Mouse (Mus musculus) forebrain, embryonic 16.5 days (tissue): ENCODE data around the gene BC035044. TPM values are rescaled to one million over a fixed set of nuclear protein-coding genes. Genes with fewer than 3 reads are reported as not detected.

Experiments
- ATAC-seq: fragments of 200-750 bp; cut with Nextera tagmentation; 2 replicates; pipeline ENCODE4 v1.8.0; 2017; ENCODE audit warnings: mild to moderate bottlenecking, moderate library complexity
- H3K27ac ChIP-seq: fragments of 300-500 bp; sonication (generic); 2 replicates; pipeline ENCODE4 v1.5.1; 2014; ENCODE audit warnings: low read length, control low read depth
- H3K27me3 ChIP-seq: fragments of 300-500 bp; sonication (generic); replicated peaks from 2 replicates; pipeline ENCODE4 v1.6.1; 2014; ENCODE audit warnings: low read length; ENCODE audit not compliant: control insufficient read depth, insufficient read depth
- H3K36me3 ChIP-seq: fragments of 300-500 bp; sonication (generic); 2 replicates; pipeline ENCODE4 v1.6.1; 2014; ENCODE audit not compliant: control insufficient read depth, insufficient read depth
- H3K4me1 ChIP-seq: fragments of 300-500 bp; sonication (generic); replicated peaks from 2 replicates; pipeline ENCODE4 v1.6.1; 2014; ENCODE audit warnings: low read length; ENCODE audit not compliant: control insufficient read depth, insufficient read depth
- H3K4me2 ChIP-seq: fragments of 300-500 bp; sonication (generic); 2 replicates; pipeline ENCODE4 v1.6.1; 2014; ENCODE audit warnings: mild to moderate bottlenecking, low read length, control low read depth
- H3K4me3 ChIP-seq: fragments of 300-500 bp; sonication (generic); replicated peaks from 2 replicates; pipeline ENCODE4 v1.5.1; 2014; ENCODE audit warnings: mild to moderate bottlenecking, low read length, control low read depth
- H3K9ac ChIP-seq: fragments of 300-500 bp; sonication (generic); replicated peaks from 2 replicates; pipeline ENCODE4 v1.6.1; 2014; ENCODE audit warnings: low read depth, low read length, control low read depth
- H3K9me3 ChIP-seq: fragments of 300-500 bp; sonication (generic); 2 replicates; pipeline ENCODE4 v1.6.1; 2016; ENCODE audit warnings: low read length; ENCODE audit not compliant: control insufficient read depth
- WGBS: fragments of 180-500 bp; shearing (Covaris S2); extraction: QIAGEN DNeasy Blood & Tissue Kit; methylation state at CpG from one replicate; pipeline ENCODE4 v1.1.7; 2014; 5-methylcytosine and 5-hydroxymethylcytosine counted together
- polyA plus RNA-seq: library from polyadenylated mRNA; unstranded; fragments of >200 nt; fragmentation: Nextera tagmentation; extraction: Ambion mirVana; gene quantifications from 2 replicates; pipeline ENCODE4 v1.2.1, GENCODE M21; 2015

The BC035044 gene
- polyA plus RNA-seq, 1 experiment from 2014 or later = 0.34 TPM

- ATAC-seq = peak; percentile 34
- peak overlapping the region; percentile 49 for H3K9ac ChIP-seq
- peak overlapping the region; percentile 93 for H3K4me3 ChIP-seq
- under 1% methylated on average over 14 of the region's 14 CpGs for WGBS
- H3K4me2 ChIP-seq = peak overlapping the region; percentile 49
- no peaks in the 10 kb centered on the region for H3K9me3 ChIP-seq
- H3K27me3 ChIP-seq = no peaks in the 10 kb centered on the region
- H3K4me1 ChIP-seq = peaks cover 19% of the 10 kb centered on the region
- peak overlapping the region; percentile 94 for H3K27ac ChIP-seq
- H3K36me3 ChIP-seq = no peaks in the 10 kb centered on the region
These were observed 53.2 kb downstream of the BC035044 start for GRCm38 (mm10) chr6:128837454-128838341.

GRCm38 (mm10) chr6:128836955-128837334 is 54.0 kb downstream of the BC035044 start:
- H3K4me2 ChIP-seq = peak overlapping the region; percentile 49
- peaks cover 15% of the 10 kb centered on the region for H3K4me1 ChIP-seq
- H3K36me3 ChIP-seq = no peaks in the 10 kb centered on the region
- H3K27ac ChIP-seq = peak overlapping the region; percentile 94
- ATAC-seq = no peak
- 79% methylated on average over 6 of the region's 6 CpGs for WGBS
- no peak overlapping the region for H3K9ac ChIP-seq
- H3K4me3 ChIP-seq = peak overlapping the region; percentile 93
- H3K9me3 ChIP-seq = no peaks in the 10 kb centered on the region
- H3K27me3 ChIP-seq = no peaks in the 10 kb centered on the region

GRCm38 (mm10) chr6:128836191-128836954 is 54.6 kb downstream of the BC035044 start:
- H3K36me3 ChIP-seq = no peaks in the 10 kb centered on the region
- H3K9me3 ChIP-seq = no peaks in the 10 kb centered on the region
- no peak overlapping the region for H3K27ac ChIP-seq
- H3K27me3 ChIP-seq = no peaks in the 10 kb centered on the region
- peaks cover 11% of the 10 kb centered on the region for H3K4me1 ChIP-seq
- 75% methylated on average over 8 of the region's 8 CpGs for whole genome bisulfite sequencing
- H3K9ac ChIP-seq = no peak overlapping the region
- H3K4me2 ChIP-seq = no peak overlapping the region
- ATAC-seq = no peak
- no peak overlapping the region for H3K4me3 ChIP-seq

GRCm38 (mm10) chr6:128835571-128835970 is 55.4 kb downstream of the BC035044 start:
- H3K9ac ChIP-seq = no peak overlapping the region
- no peaks in the 10 kb centered on the region for H3K9me3 ChIP-seq
- ATAC-seq = no peak
- H3K27ac ChIP-seq = no peak overlapping the region
- no peak overlapping the region for H3K4me2 ChIP-seq
- H3K4me3 ChIP-seq = no peak overlapping the region
- H3K27me3 ChIP-seq = no peaks in the 10 kb centered on the region
- no peaks in the 10 kb centered on the region for H3K36me3 ChIP-seq
- WGBS = 89% methylated on average over 4 of the region's 4 CpGs
- peaks cover 11% of the 10 kb centered on the region for H3K4me1 ChIP-seq

- 89% methylated on average over 10 of the region's 10 CpGs for WGBS
- Histone ChIP-seq H3K9ac (no peak overlapping the region), H3K27me3 (no peaks in the 10 kb centered on the region), H3K4me2 (no peak overlapping the region), H3K9me3 (no peaks in the 10 kb centered on the region), H3K27ac (no peak overlapping the region), H3K4me3 (no peak overlapping the region), H3K4me1 (peaks cover 5% of the 10 kb centered on the region), H3K36me3 (no peaks in the 10 kb centered on the region)
- no peak for ATAC-seq
These were observed 57.9 kb downstream of the BC035044 start for GRCm38 (mm10) chr6:128833046-128833445.

- no peaks in the 10 kb centered on the region for H3K9me3 ChIP-seq
- no peaks in the 10 kb centered on the region for H3K27me3 ChIP-seq
- no peaks in the 10 kb centered on the region for H3K36me3 ChIP-seq
- 69% methylated on average over 4 of the region's 4 CpGs for WGBS
- no peaks in the 10 kb centered on the region for H3K4me1 ChIP-seq
- H3K27ac ChIP-seq = no peak overlapping the region
- H3K4me3 ChIP-seq = no peak overlapping the region
- no peak overlapping the region for H3K4me2 ChIP-seq
- no peak overlapping the region for H3K9ac ChIP-seq
- no peak for ATAC-seq
These were observed 61.1 kb downstream of the BC035044 start for GRCm38 (mm10) chr6:128829837-128830236.

- Histone ChIP-seq H3K27me3 (no peaks in the 10 kb centered on the region), H3K4me1 (no peaks in the 10 kb centered on the region), H3K36me3 (no peaks in the 10 kb centered on the region), H3K27ac (no peak overlapping the region), H3K9ac (no peak overlapping the region), H3K4me2 (no peak overlapping the region), H3K9me3 (no peaks in the 10 kb centered on the region), H3K4me3 (no peak overlapping the region)
- no peak for ATAC-seq
- WGBS = 87% methylated on average over 3 of the region's 3 CpGs
These were observed 64.1 kb downstream of the BC035044 start for GRCm38 (mm10) chr6:128826781-128827180.

- H3K4me2 ChIP-seq = no peak within 1 kb of the TSS
- H3K9me3 ChIP-seq = no peaks in the 10 kb centered on the region
- no peak within 1 kb of the TSS for H3K9ac ChIP-seq
- no peak within 1 kb of the TSS for H3K27ac ChIP-seq
- H3K4me3 ChIP-seq = no peak within 1 kb of the TSS
- H3K27me3 ChIP-seq = no peaks in the 10 kb centered on the region
- 94% methylated on average over 6 of the region's 6 CpGs for WGBS
- no peaks in the 10 kb centered on the region for H3K36me3 ChIP-seq
- no peaks in the 10 kb centered on the region for H3K4me1 ChIP-seq
- ATAC-seq = no peak
These were observed 64.8 kb downstream of the BC035044 start, which contains the start of the genes Gm44511 and Klrb1b for GRCm38 (mm10) chr6:128826132-128826531. TSS of gene Gm44511 (minus strand) at chr6:128826315. TSS of gene Klrb1b (minus strand) at chr6:128826331.

GRCm38 (mm10) chr6:128818083-128818802 is 72.7 kb downstream of the BC035044 start:
- no peaks in the 10 kb centered on the region for H3K36me3 ChIP-seq
- H3K9me3 ChIP-seq = no peaks in the 10 kb centered on the region
- no peak for ATAC-seq
- no peaks in the 10 kb centered on the region for H3K27me3 ChIP-seq
- no peak overlapping the region for H3K9ac ChIP-seq
- no peak overlapping the region for H3K4me2 ChIP-seq
- no peaks in the 10 kb centered on the region for H3K4me1 ChIP-seq
- WGBS = 70% methylated on average over 4 of the region's 4 CpGs
- no peak overlapping the region for H3K27ac ChIP-seq
- no peak overlapping the region for H3K4me3 ChIP-seq
